Mouse (Mus musculus) thymus, adult 2 months (tissue): ENCODE data around the gene Wwox. TPM values are rescaled to one million over a fixed set of nuclear protein-coding genes. Genes with fewer than 3 reads are reported as not detected.

Experiments
- DNase-seq: peaks from one replicate; pipeline ENCODE4 v3.0.0; 2021
- H3K27ac ChIP-seq: fragments of 200-500 bp; 2 replicates; pipeline ENCODE4 v1.5.1; 2012; ENCODE audit warnings: low read length, control low read depth; ENCODE audit not compliant: control insufficient read depth, insufficient read depth
- H3K27me3 ChIP-seq: fragments of 200-500 bp; 2 replicates; pipeline ENCODE4 v1.6.1; 2012; ENCODE audit warnings: mild to moderate bottlenecking, low read length, moderate library complexity, mixed read lengths; ENCODE audit not compliant: control insufficient read depth, insufficient read depth
- H3K36me3 ChIP-seq: fragments of 200-500 bp; 2 replicates; pipeline ENCODE4 v1.6.1; 2012; ENCODE audit warnings: mild to moderate bottlenecking, low read length, moderate library complexity; ENCODE audit not compliant: control insufficient read depth, insufficient read depth
- H3K4me1 ChIP-seq: fragments of 200-500 bp; replicated peaks from 2 replicates; pipeline ENCODE4 v1.6.1; 2012; ENCODE audit warnings: low read length; ENCODE audit not compliant: control insufficient read depth, insufficient read depth
- H3K4me3 ChIP-seq: fragments of 200-500 bp; 2 replicates; pipeline ENCODE4 v1.5.1; 2012; ENCODE audit warnings: mild to moderate bottlenecking, low read length, control low read depth, moderate library complexity; ENCODE audit not compliant: control insufficient read depth, insufficient read depth
- CTCF ChIP-seq: fragments of 200-500 bp; IDR thresholded peaks from 2 replicates; pipeline ENCODE4 v1.5.1; 2012; ENCODE audit warnings: mild to moderate bottlenecking, control low read depth, low read length, moderate library complexity, borderline replicate concordance; ENCODE audit not compliant: control insufficient read depth, poor library complexity, insufficient read depth; ENCODE audit errors: extremely low read depth
- POLR2A ChIP-seq: fragments of 200-500 bp; IDR thresholded peaks from 2 replicates; pipeline ENCODE4 v1.6.1; 2012; ENCODE audit warnings: mild to moderate bottlenecking, low read length, control low read depth, moderate library complexity; ENCODE audit not compliant: control insufficient read depth, poor library complexity, insufficient read depth; ENCODE audit errors: extremely low read depth
- WGBS: fragments of 180-500 bp; shearing (Covaris S2); methylation state at CpG from one replicate; pipeline ENCODE4 v1.1.7; 2018; 5-methylcytosine and 5-hydroxymethylcytosine counted together
- polyA plus RNA-seq: library from polyadenylated mRNA; depleted of rRNA; stranded (reverse); fragments of >200 nt; gene quantifications from 2 replicates; pipeline ENCODE4 v1.2.3, GENCODE M21; 2012

The Wwox gene
- polyA plus RNA-seq, 1 experiment: 8.4 TPM

GRCm38 (mm10) chr8:114591296-114592280 lies 152.1 kb downstream of the Wwox start:
- DNase-seq: no peak
- no peaks in the 10 kb centered on the region for H3K27me3 ChIP-seq
- no peaks in the 10 kb centered on the region for H3K36me3 ChIP-seq
- TF ChIP-seq CTCF: no peak
- no peaks in the 10 kb centered on the region for H3K4me1 ChIP-seq
- no peak overlapping the region for H3K4me3 ChIP-seq
- WGBS: 76% methylated on average over 26 of the region's 26 CpGs
- H3K27ac ChIP-seq: no peak overlapping the region

- WGBS: 88% methylated on average over 19 of the region's 19 CpGs
- Histone ChIP-seq H3K36me3 (no peaks in the 10 kb centered on the region), H3K27ac (no peak overlapping the region), H3K4me1 (no peaks in the 10 kb centered on the region), H3K4me3 (no peak overlapping the region), H3K27me3 (no peaks in the 10 kb centered on the region)
- DNase-seq: no peak
- no peak for TF ChIP-seq POLR2A
- TF ChIP-seq CTCF: no peak
These were observed 154.1 kb downstream of the Wwox start for GRCm38 (mm10) chr8:114593424-114594157.

- Histone ChIP-seq H3K4me3 (no peak overlapping the region), H3K27me3 (no peaks in the 10 kb centered on the region), H3K4me1 (no peaks in the 10 kb centered on the region), H3K36me3 (no peaks in the 10 kb centered on the region), H3K27ac (no peak overlapping the region)
- WGBS: 79% methylated on average over 5 of the region's 5 CpGs
- TF ChIP-seq CTCF (no peak), POLR2A (no peak)
- DNase-seq: no peak
These were observed 155.4 kb downstream of the Wwox start for GRCm38 (mm10) chr8:114594811-114595210.

- DNase-seq: no peak
- Histone ChIP-seq H3K36me3 (no peaks in the 10 kb centered on the region), H3K4me1 (no peaks in the 10 kb centered on the region), H3K27me3 (no peaks in the 10 kb centered on the region), H3K27ac (no peak overlapping the region), H3K4me3 (no peak overlapping the region)
- no peak for TF ChIP-seq POLR2A
- TF ChIP-seq CTCF: no peak
- 90% methylated on average over 10 of the region's 10 CpGs for WGBS
These were observed 160.1 kb downstream of the Wwox start for GRCm38 (mm10) chr8:114599555-114599954.

GRCm38 (mm10) chr8:114600196-114600595 lies 160.7 kb downstream of the Wwox start:
- H3K27me3 ChIP-seq: no peaks in the 10 kb centered on the region
- DNase-seq: no peak
- no peaks in the 10 kb centered on the region for H3K4me1 ChIP-seq
- no peak overlapping the region for H3K4me3 ChIP-seq
- TF ChIP-seq POLR2A: no peak
- 97% methylated on average over 11 of the region's 11 CpGs for WGBS
- no peaks in the 10 kb centered on the region for H3K36me3 ChIP-seq
- H3K27ac ChIP-seq: no peak overlapping the region

- no peak overlapping the region for H3K4me3 ChIP-seq
- no peak for TF ChIP-seq CTCF
- TF ChIP-seq POLR2A: no peak
- 71% methylated on average over 3 of the region's 4 CpGs for WGBS
- no peaks in the 10 kb centered on the region for H3K27me3 ChIP-seq
- H3K4me1 ChIP-seq: no peaks in the 10 kb centered on the region
- no peak for DNase-seq
- H3K27ac ChIP-seq: no peak overlapping the region
- no peaks in the 10 kb centered on the region for H3K36me3 ChIP-seq
These were observed 163.6 kb downstream of the Wwox start for GRCm38 (mm10) chr8:114603046-114603445.

GRCm38 (mm10) chr8:114603561-114603960 lies 164.1 kb downstream of the Wwox start:
- H3K27ac ChIP-seq: no peak overlapping the region
- TF ChIP-seq CTCF (no peak), POLR2A (no peak)
- no peaks in the 10 kb centered on the region for H3K4me1 ChIP-seq
- DNase-seq: no peak
- WGBS: 81% methylated on average over 6 of the region's 6 CpGs
- no peak overlapping the region for H3K4me3 ChIP-seq
- H3K27me3 ChIP-seq: no peaks in the 10 kb centered on the region
- H3K36me3 ChIP-seq: no peaks in the 10 kb centered on the region
